Mouse (Mus musculus) layer of hippocampus, adult 2 months (tissue): Measurements from ENCODE around the gene 5830473C10Rik. TPM values are rescaled to one million over a fixed set of nuclear protein-coding genes. Genes with fewer than 3 reads are reported as not detected.

Source experiments
- DNase-seq, 2 experiments: peaks; one replicate each; pipeline ENCODE4 v3.0.0; 2022; ENCODE audit warnings: low spot score in 2 of 2
- H3K27ac ChIP-seq: fragments of 200-600 bp; 2 replicates; pipeline ENCODE4 v1.8.1; 2022
- H3K4me3 ChIP-seq: fragments of 200-600 bp; 2 replicates; pipeline ENCODE4 v1.8.1; 2022; ENCODE audit warnings: mild to moderate bottlenecking
- CTCF ChIP-seq: fragments of 200-600 bp; conservative IDR thresholded peaks from 2 replicates; pipeline ENCODE4 v1.8.1; 2022; ENCODE audit warnings: antibody characterized with exemption, mild to moderate bottlenecking, moderate library complexity
- total RNA-seq, 2 experiments: library from RNA; stranded (reverse); gene quantifications; 2 replicates each; pipeline ENCODE4 v1.2.3; 2021

5830473C10Rik gene
- total RNA-seq, 2 experiments from 2014 or later = not detected

- no peak for TF ChIP-seq CTCF
- DNase-seq = no peak
- Histone ChIP-seq H3K4me3 (no peak overlapping the region), H3K27ac (no peak overlapping the region)
Measured at GRCm38 (mm10) chr5:90577751-90578150, 16.8 kb downstream of the 5830473C10Rik start.

GRCm38 (mm10) chr5:90579556-90579955 lies 18.6 kb downstream of the 5830473C10Rik start:
- no peak overlapping the region for H3K27ac ChIP-seq
- no peak for TF ChIP-seq CTCF
- no peak overlapping the region for H3K4me3 ChIP-seq
- no peak for DNase-seq

DNA sequence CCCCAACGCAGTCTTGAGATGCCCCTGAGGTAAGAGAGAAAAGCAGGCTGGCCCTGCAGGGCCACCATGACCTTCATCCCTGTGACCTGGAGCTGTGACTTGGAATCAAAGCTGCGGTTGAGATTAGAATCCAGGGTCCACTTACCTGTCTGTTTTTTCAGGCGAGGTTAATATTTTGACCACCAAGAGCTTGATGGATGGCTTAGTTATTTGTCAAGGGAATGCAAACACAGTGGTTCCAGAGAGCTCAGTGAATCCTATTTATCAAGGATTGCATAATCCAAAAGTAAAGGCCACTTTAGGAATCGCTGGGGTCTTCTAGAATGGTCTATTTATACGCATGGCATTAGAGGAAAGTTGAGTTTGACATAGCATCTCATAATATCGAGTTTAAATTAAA lies 21.3 kb downstream of the 5830473C10Rik start:
- TF ChIP-seq CTCF = no peak
- Histone ChIP-seq H3K4me3 (no peak overlapping the region), H3K27ac (no peak overlapping the region)
- no peak for DNase-seq

- DNase-seq = no peak
- Histone ChIP-seq H3K27ac (no peak overlapping the region), H3K4me3 (no peak overlapping the region)
- TF ChIP-seq CTCF = no peak
Measured at GRCm38 (mm10) chr5:90584799-90585198, 23.9 kb downstream of the 5830473C10Rik start.

DNA sequence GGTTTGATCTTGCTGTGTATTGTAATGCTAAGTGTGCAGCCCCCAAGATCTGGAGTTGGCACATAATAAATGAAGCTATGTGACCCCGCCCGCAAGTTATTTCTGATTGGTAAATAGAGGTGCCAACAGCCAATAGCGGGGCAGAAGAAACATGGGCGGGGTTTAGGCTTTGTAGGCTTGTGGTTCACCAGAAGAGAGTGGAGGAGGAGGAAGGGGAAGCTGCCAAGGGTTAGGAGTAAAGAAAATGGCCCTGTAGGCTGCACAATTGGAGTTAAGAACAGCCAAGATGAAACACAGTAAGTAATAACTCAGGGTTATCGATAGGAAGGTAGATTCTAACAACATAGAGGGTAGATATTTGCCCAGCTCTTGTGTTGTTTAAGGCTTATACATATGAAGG lies 25.6 kb downstream of the 5830473C10Rik start:
- DNase-seq = no peak
- H3K4me3 ChIP-seq = no peak overlapping the region
- no peak overlapping the region for H3K27ac ChIP-seq
- TF ChIP-seq CTCF = no peak

GRCm38 (mm10) chr5:90588104-90588503 lies 27.2 kb downstream of the 5830473C10Rik start:
- DNase-seq = no peak
- Histone ChIP-seq H3K4me3 (no peak overlapping the region), H3K27ac (no peak overlapping the region)
- TF ChIP-seq CTCF = no peak

- peak; percentile 84 to 91 for DNase-seq
- TF ChIP-seq CTCF = peak; percentile 98
- peak overlapping the region; percentile 62 for H3K4me3 ChIP-seq
- H3K27ac ChIP-seq = peak overlapping the region; percentile 59; the same call in 1 of the 2 replicates
Measured at GRCm38 (mm10) chr5:90588708-90589595, 28.0 kb downstream of the 5830473C10Rik start.

- no peak for DNase-seq
- Histone ChIP-seq H3K4me3 (no peak overlapping the region), H3K27ac (no peak overlapping the region)
- TF ChIP-seq CTCF = no peak
Measured at GRCm38 (mm10) chr5:90590676-90591075, 29.8 kb downstream of the 5830473C10Rik start.

GRCm38 (mm10) chr5:90591936-90592335 lies 31.0 kb downstream of the 5830473C10Rik start:
- no peak for DNase-seq
- Histone ChIP-seq H3K4me3 (no peak overlapping the region), H3K27ac (no peak overlapping the region)
- TF ChIP-seq CTCF = no peak

DNA sequence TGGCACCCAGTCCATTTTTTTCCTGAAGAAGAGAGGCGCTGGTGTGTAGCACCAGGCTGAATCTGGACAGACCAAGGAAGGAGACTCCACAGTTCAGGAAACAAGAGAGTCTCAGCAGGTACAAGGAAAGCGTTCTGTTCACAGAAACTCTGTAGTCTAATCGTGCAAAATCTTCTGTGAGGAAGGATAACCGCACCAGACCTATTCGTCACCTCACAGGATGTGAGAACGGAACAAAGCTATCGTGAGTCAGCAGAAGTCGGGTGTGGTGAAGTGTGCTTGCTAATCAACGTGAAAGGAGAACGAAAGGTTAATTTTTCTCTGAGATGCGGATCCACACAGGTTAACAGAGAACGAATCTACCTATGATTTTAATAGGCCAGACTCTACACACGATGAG lies 34.0 kb downstream of the 5830473C10Rik start:
- no peak overlapping the region for H3K4me3 ChIP-seq
- H3K27ac ChIP-seq = no peak overlapping the region
- no peak for TF ChIP-seq CTCF
- no peak for DNase-seq

DNA sequence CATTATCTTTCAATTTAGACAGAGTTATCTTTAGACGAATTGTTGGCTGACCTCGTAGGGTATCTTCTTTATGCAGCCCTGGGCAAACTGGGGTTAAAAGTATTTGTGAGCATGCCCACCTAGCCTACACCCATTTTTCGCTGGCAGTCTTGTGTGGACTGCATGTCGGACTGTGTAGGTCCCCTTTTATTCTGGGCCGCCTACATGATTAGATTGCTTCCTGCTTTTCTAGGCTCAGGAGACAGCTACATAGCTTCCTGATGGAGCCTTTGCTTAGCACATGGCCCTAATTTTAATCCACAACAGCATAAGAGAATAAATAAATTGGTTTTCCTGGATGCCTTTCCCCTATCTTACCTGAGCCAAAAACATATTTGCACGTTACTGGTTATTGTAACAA lies 35.2 kb downstream of the 5830473C10Rik start:
- no peak for DNase-seq
- Histone ChIP-seq H3K4me3 (no peak overlapping the region), H3K27ac (no peak overlapping the region)
- no peak for TF ChIP-seq CTCF

DNA sequence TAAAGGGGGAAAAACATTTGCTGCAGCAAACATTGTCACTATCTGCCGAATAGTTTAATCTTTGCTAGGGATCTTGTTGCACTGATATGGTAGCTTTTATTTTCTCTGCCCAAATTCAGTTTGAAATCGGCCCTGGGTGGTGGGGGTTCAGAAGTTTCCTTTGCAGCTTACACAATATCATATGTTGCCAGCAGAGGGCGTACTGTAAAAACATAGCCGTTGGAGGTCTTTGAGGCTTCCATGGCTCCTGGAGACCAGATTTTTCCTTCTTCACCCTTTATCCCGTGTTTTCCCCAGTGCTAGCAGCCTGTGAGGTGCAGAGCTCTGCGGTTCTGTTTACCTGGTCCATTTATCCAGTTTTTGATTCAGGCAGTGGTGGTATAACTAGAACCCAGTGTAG lies 40.6 kb downstream of the 5830473C10Rik start:
- TF ChIP-seq CTCF = peak; percentile 84
- Histone ChIP-seq H3K27ac (no peak overlapping the region), H3K4me3 (no peak overlapping the region)
- peak in 1 of 2 experiments; percentile 70 for DNase-seq

GRCm38 (mm10) chr5:90603407-90603923 lies 42.6 kb downstream of the 5830473C10Rik start:
- H3K4me3 ChIP-seq = no peak overlapping the region
- DNase-seq = no peak
- TF ChIP-seq CTCF = no peak
- no peak overlapping the region for H3K27ac ChIP-seq

GRCm38 (mm10) chr5:90608906-90609305 lies 48.0 kb downstream of the 5830473C10Rik start:
- TF ChIP-seq CTCF = no peak
- no peak overlapping the region for H3K4me3 ChIP-seq
- no peak overlapping the region for H3K27ac ChIP-seq
- no peak for DNase-seq
